Mouse (Mus musculus) neural tube, embryonic 13.5 days (tissue): Measurements from ENCODE around the gene Wdr5b. TPM values are rescaled to one million over a fixed set of nuclear protein-coding genes. Genes with fewer than 3 reads are reported as not detected.
"Not testable (repeated sequence)": the region's sequence is repeated elsewhere in the genome, so short reads cannot be mapped to it uniquely, and the experiment has no call there.

Experiments used
- ATAC-seq: fragments of 200-750 bp; cut with Nextera tagmentation; 2 replicates; pipeline ENCODE4 v1.8.0; 2017; ENCODE audit warnings: low read depth, mild to moderate bottlenecking, moderate TSS enrichment, moderate library complexity
- H3K27ac ChIP-seq: fragments of 300-500 bp; sonication (generic); replicated peaks from 2 replicates; pipeline ENCODE4 v1.5.1; 2015; ENCODE audit warnings: moderate library complexity, mild to moderate bottlenecking, inconsistent platforms
- H3K27me3 ChIP-seq: fragments of 300-500 bp; sonication (generic); 2 replicates; pipeline ENCODE4 v1.6.1; 2015; ENCODE audit warnings: mild to moderate bottlenecking, inconsistent platforms
- H3K36me3 ChIP-seq: fragments of 300-500 bp; sonication (generic); 2 replicates; pipeline ENCODE4 v1.6.1; 2015; ENCODE audit warnings: mild to moderate bottlenecking, inconsistent platforms
- H3K4me1 ChIP-seq: fragments of 300-500 bp; sonication (generic); replicated peaks from 2 replicates; pipeline ENCODE4 v1.6.1; 2015; ENCODE audit warnings: inconsistent platforms
- H3K4me2 ChIP-seq: fragments of 300-500 bp; sonication (generic); 2 replicates; pipeline ENCODE4 v1.6.1; 2015; ENCODE audit warnings: inconsistent platforms, mild to moderate bottlenecking, moderate library complexity
- H3K4me3 ChIP-seq: fragments of 300-500 bp; sonication (generic); 2 replicates; pipeline ENCODE4 v1.5.1; 2015; ENCODE audit warnings: mild to moderate bottlenecking, inconsistent platforms
- H3K9ac ChIP-seq: fragments of 300-500 bp; sonication (generic); 2 replicates; pipeline ENCODE4 v1.6.1; 2015; ENCODE audit warnings: moderate library complexity, mild to moderate bottlenecking, inconsistent platforms
- H3K9me3 ChIP-seq: fragments of 300-500 bp; sonication (generic); 2 replicates; pipeline ENCODE4 v1.6.1; 2016; ENCODE audit warnings: inconsistent platforms
- WGBS: fragments of 180-500 bp; shearing (Covaris S2); methylation state at CpG from one replicate; pipeline ENCODE4 v1.1.7; 2015; 5-methylcytosine and 5-hydroxymethylcytosine counted together
- polyA plus RNA-seq: library from polyadenylated mRNA; unstranded; fragments of >200 nt; fragmentation: Nextera tagmentation; extraction: Ambion mirVana; gene quantifications from 2 replicates; pipeline ENCODE4 v1.2.1, GENCODE M21; 2015

The Wdr5b gene
- polyA plus RNA-seq: 12.6 and 14.4 TPM in 2 replicates

DNA sequence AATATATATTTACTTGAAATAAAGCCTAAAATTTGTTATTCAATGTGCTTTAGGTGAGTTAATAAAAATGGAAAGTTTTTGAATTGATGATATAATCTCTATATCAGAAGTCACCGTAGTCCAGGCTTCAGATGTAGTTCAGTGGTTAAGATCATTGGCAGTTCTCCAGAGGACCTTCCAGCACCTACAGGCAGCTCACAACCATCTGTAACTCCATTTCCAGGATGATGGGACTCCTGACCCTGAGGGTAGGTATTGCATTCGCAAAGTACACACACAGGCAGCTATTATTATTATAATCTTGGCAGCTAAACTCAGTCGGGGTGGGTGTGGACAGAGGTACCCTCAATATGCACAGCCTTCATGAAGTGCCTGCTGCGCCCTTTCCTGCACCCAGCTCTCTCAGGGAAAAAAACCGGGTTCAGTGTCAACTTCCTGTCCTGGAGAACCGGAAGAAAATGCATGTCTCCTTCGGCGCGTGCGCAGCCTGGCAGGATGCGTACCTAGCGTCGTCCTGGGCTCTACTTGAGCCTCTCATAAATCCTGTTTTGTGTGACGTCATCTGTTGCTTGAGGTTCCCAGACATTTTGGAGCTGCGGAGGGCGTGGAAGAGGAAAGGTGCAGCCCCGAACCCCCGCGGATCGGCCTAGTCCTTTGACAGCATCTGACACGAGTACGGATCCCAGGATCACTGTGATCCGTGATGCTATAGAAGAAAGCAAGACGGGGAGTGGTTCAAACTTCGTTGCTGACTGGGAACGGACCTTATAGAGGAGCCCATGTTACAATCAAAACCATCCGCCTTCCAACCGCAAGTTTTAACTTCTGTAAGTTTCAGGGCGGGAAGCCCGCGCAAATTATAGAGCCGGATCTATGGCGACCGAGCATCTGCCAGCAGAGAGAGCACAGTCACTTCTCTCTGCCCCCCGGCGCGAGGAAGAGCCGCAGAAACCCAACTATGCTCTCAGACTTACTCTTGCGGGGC lies at the start of gene Wdr5b:
Gene Wdr5b (plus strand): TSS at position 551 of the 985 bp plus-strand sequence.
- Histone ChIP-seq H3K4me2 (peak within 1 kb of the TSS; percentile 75), H3K27ac (peak within 1 kb of the TSS; percentile 81), H3K9me3 (no peaks in the 10 kb centered on the region), H3K27me3 (no peaks in the 10 kb centered on the region), H3K9ac (peak within 1 kb of the TSS; percentile 76), H3K36me3 (peaks cover 30% of the 10 kb centered on the region), H3K4me1 (peaks cover 33% of the 10 kb centered on the region), H3K4me3 (peak within 1 kb of the TSS; percentile 62)
- ATAC-seq: peak; percentile 96
- WGBS: 3% methylated on average over 39 of the region's 39 CpGs

DNA sequence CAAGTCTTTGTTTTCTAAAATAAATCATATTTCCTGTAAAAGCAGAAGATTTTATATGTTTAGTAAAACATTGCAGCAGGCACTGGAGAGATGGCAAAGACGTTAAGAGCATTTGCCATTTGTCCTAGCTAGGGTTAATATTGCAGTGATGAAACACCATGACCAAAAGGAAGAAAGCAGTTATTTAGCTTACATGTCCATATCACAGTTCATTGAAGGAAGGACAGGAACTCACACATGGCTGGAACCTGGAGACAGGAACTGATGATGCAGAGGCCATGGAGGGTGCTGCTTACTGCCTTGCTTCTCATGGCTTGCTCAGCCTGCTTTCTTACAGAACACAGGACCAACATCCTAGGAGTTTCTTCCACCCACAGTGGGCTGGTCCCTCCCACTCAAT lies 48.6 kb upstream of the Wdr5b start:
- Histone ChIP-seq H3K9me3 (no peaks in the 10 kb centered on the region), H3K9ac (no peak overlapping the region), H3K27ac (no peak overlapping the region), H3K4me1 (0 out of 2 replicates have a peak, but pooled peaks cover 17% of the 10 kb centered on the region), H3K36me3 (no peaks in the 10 kb centered on the region), H3K27me3 (no peaks in the 10 kb centered on the region), H3K4me2 (no peak overlapping the region), H3K4me3 (no peak overlapping the region)
- no peak for ATAC-seq
- WGBS: 71% methylated on average over 1 of the region's 1 CpGs

DNA sequence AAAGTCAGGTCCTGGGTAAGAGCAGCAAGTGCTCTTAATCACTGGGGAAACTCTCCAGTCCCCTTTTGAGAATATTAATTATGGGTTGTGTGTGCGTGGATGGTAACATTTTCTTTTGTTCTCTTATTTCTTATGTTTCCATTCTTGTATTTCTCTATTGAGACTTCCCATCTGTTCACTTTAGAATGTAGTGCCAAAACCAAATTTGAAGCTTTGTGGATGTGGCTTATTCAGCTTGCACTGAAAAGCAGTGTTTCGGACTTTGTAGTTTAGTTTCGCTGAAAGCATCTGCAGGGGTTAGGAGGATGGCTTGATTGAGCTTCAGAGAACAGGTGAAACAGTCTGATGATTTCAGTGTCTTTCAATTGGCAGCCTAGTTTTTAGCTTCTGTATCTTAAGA lies 47.7 kb upstream of the Wdr5b start:
- Histone ChIP-seq H3K4me2 (no peak overlapping the region), H3K27ac (no peak overlapping the region), H3K4me3 (no peak overlapping the region), H3K9ac (no peak overlapping the region), H3K36me3 (no peaks in the 10 kb centered on the region), H3K27me3 (no peaks in the 10 kb centered on the region), H3K9me3 (no peaks in the 10 kb centered on the region), H3K4me1 (0 out of 2 replicates have a peak, but pooled peaks cover 11% of the 10 kb centered on the region)
- 87% methylated on average over 3 of the region's 3 CpGs for WGBS
- no peak for ATAC-seq

DNA sequence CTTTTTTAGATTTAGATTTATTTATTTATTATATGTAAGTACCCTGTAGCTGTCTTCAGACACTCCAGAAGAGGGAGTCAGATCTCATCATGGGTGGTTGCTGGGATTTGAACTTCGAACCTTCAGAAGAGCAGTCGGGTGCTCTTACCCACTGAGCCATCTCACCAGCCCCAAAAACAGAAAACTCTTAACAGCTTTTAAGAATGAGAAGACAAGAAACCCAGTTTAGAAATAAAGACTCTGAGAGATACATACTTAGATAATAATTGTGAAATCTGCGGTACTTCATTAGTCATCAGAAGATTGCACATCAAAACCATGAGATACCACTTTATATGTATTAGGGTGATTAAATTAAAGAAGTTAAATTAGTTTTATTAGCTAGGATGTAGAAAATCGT lies 42.1 kb upstream of the Wdr5b start:
- 93% methylated on average over 4 of the region's 4 CpGs for WGBS
- not testable (repeated sequence) for H3K4me1 ChIP-seq, H3K4me2 ChIP-seq, H3K9me3 ChIP-seq, H3K27ac ChIP-seq, H3K27me3 ChIP-seq, H3K4me3 ChIP-seq, H3K36me3 ChIP-seq, ATAC-seq, H3K9ac ChIP-seq

DNA sequence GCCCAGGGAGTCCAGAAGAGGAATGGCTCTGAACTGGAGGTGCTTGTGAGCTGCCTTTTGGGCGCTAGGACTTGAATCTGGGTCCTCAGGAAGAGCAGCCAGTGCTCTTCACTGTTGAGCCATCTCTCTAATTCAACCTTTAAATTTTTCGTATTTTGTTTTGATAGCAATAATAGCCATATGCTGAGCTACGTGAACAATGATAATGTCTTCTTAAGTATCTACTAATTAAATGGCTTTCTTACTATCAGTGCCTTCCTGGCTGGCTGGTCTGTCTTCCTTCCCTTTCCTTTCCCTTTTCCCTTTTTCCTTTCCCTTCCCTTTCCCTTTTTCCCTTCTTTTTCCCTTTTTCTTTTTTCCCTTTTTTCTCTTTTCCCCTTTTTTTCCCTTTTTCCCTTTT lies 32.6 kb upstream of the Wdr5b start:
- WGBS: 95% methylated on average over 3 of the region's 3 CpGs
- H3K27ac ChIP-seq: no peak overlapping the region
- H3K27me3 ChIP-seq: no peaks in the 10 kb centered on the region
- no peak for ATAC-seq
- no peak overlapping the region for H3K4me2 ChIP-seq
- H3K9me3 ChIP-seq: no peaks in the 10 kb centered on the region
- H3K4me3 ChIP-seq: no peak overlapping the region
- H3K36me3 ChIP-seq: peaks cover 31% of the 10 kb centered on the region
- no peak overlapping the region for H3K9ac ChIP-seq
- no peaks in the 10 kb centered on the region for H3K4me1 ChIP-seq

DNA sequence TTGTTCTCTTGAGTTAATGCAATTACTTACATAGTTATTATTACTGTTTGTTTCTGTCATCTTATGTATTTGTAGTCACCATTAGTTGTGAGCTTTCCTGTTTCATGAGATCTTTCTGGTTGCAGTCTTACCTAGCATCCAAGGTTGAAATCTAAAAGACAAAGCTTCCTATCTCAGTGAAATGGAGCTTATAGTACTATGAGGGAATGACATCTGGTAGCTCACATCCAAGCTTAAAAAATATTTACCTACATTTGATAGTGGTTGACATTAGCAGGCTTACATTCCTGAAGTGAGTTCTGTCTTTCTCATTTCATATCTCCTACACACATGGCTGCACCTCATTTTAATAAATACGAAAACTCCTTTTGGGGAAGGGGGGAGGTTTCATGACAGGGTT lies 24.7 kb upstream of the Wdr5b start:
- WGBS: 96% methylated on average over 1 of the region's 1 CpGs
- Histone ChIP-seq H3K36me3 (peaks cover 41% of the 10 kb centered on the region), H3K27me3 (no peaks in the 10 kb centered on the region)

DNA sequence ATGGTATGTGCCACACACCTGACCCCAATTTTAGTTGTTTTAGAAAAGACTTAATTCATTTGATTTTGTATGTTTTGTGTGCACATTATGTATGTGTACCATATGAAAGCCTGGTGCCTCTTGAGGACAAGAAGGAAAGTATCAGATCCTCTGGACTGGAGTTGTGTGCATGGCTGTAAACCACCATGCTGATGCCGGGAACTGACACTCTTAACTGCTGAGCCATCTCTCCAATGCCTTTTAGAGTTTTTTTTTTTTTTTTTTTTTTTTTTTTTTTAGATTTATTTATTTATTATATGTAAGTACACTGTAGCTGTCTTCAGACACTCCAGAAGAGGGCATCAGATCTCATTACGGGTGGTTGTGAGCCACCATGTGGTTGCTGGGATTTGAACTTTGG lies 12.9 kb upstream of the Wdr5b start:
- not testable (repeated sequence) for H3K27ac ChIP-seq, H3K27me3 ChIP-seq, H3K4me2 ChIP-seq, ATAC-seq, H3K4me1 ChIP-seq, H3K9me3 ChIP-seq, H3K4me3 ChIP-seq, H3K9ac ChIP-seq
- peaks cover 57% of the 10 kb centered on the region for H3K36me3 ChIP-seq
- 76% methylated on average over 2 of the region's 2 CpGs for WGBS

More for the DNA sequence above, 24.7 kb upstream of the Wdr5b start:
- no peak overlapping the region for H3K27ac ChIP-seq
- no peak overlapping the region for H3K9ac ChIP-seq
- no peaks in the 10 kb centered on the region for H3K4me1 ChIP-seq
- no peak overlapping the region for H3K4me3 ChIP-seq
- no peak overlapping the region for H3K4me2 ChIP-seq
- no peak for ATAC-seq
- H3K9me3 ChIP-seq: no peaks in the 10 kb centered on the region

DNA sequence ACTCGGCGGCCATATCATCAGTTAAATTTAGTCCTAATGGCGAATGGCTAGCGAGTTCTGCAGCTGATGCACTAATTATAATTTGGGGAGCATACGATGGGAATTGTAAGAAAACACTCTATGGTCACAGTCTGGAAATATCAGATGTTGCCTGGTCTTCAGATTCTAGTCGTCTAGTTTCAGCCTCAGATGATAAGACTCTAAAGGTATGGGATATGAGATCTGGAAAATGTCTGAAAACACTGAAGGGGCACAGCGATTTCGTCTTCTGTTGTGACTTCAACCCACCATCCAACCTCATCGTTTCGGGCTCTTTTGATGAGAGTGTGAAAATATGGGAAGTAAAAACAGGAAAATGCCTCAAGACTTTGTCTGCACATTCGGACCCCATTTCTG lies 633 bp downstream of the Wdr5b start:
- Histone ChIP-seq H3K4me3 (peak overlapping the region; percentile 62), H3K4me1 (peaks cover 33% of the 10 kb centered on the region), H3K36me3 (peaks cover 35% of the 10 kb centered on the region), H3K4me2 (peak overlapping the region; percentile 75), H3K27ac (peak overlapping the region; percentile 81), H3K27me3 (no peaks in the 10 kb centered on the region), H3K9me3 (no peaks in the 10 kb centered on the region), H3K9ac (peak overlapping the region; percentile 76)
- WGBS: 33% methylated on average over 11 of the region's 11 CpGs
- ATAC-seq: no peak

DNA sequence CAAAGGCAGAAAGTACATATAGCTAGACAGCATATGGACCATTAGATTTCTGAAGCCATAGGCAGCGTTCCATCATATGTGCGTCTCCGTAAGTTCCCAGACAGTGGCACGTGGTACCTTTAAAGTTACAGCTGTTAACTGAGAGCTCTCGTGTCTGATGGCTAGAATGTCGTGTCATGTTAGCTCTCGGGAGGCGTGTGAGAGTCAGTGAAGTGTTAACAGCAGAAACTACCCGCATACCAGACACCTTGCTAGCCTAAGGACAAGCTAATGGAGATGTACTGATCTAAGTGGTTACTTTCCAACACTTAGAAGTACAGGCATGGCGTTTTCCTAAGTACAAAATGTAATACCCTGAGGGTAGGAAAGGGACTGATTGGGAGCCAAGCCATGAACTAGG lies 2.1 kb downstream of the Wdr5b start:
- 90% methylated on average over 10 of the region's 10 CpGs for WGBS
- Histone ChIP-seq H3K36me3 (peaks cover 47% of the 10 kb centered on the region), H3K9ac (no peak overlapping the region), H3K4me2 (no peak overlapping the region), H3K9me3 (no peaks in the 10 kb centered on the region), H3K27me3 (no peaks in the 10 kb centered on the region), H3K4me1 (peaks cover 33% of the 10 kb centered on the region), H3K4me3 (no peak overlapping the region), H3K27ac (no peak overlapping the region)
- ATAC-seq: no peak

DNA sequence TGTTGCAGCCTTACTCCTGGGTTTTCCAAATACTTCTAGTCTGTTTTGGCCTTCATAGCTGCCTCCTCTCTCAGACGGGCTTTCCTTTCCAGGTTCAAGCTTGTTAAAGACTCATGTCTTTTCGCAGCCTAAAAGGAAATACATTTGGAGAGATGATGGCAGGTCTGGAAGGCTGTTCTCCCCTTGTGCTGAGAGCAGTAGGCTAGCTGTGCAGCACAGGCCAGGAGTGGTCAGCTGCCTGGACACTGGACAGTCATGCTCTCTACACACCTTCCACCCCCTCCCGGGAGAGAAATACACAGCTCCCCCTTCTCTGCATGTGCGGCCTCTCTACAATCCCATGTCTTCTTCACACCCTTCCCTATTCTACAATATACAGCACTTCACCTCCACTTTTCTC lies 3.0 kb downstream of the Wdr5b start:
- no peak for ATAC-seq
- H3K36me3 ChIP-seq: peaks cover 56% of the 10 kb centered on the region
- H3K9ac ChIP-seq: no peak overlapping the region
- H3K4me3 ChIP-seq: no peak overlapping the region
- no peaks in the 10 kb centered on the region for H3K27me3 ChIP-seq
- no peak overlapping the region for H3K4me2 ChIP-seq
- H3K9me3 ChIP-seq: no peaks in the 10 kb centered on the region
- H3K4me1 ChIP-seq: peaks cover 33% of the 10 kb centered on the region
- H3K27ac ChIP-seq: no peak overlapping the region
- 88% methylated on average over 4 of the region's 4 CpGs for WGBS

DNA sequence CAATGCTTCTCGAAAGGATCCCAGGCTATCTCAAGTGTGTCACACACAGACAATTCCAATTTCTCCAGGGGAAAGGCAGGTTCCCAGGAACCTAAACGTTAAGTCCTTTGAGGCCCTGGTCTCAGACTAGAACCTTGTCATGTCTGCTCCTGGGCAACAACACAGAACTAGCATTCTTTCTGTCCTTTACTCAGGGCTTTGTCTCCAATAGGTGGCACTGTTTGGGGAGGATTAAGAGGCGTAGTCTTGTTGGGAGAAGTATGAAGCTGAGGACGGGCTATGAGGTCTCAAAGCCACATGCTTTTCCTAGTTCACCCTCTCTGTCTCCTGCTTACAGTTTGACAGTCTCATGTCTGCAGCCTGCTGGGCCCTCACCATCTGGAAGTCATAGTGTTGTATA lies 6.5 kb downstream of the Wdr5b start:
- peaks cover 90% of the 10 kb centered on the region for H3K36me3 ChIP-seq
- H3K27ac ChIP-seq: no peak overlapping the region
- H3K4me2 ChIP-seq: no peak overlapping the region
- H3K9me3 ChIP-seq: no peaks in the 10 kb centered on the region
- no peak overlapping the region for H3K9ac ChIP-seq
- 91% methylated on average over 4 of the region's 4 CpGs for WGBS
- peaks cover 16% of the 10 kb centered on the region for H3K4me1 ChIP-seq
- H3K4me3 ChIP-seq: no peak overlapping the region
- ATAC-seq: no peak
- no peaks in the 10 kb centered on the region for H3K27me3 ChIP-seq

DNA sequence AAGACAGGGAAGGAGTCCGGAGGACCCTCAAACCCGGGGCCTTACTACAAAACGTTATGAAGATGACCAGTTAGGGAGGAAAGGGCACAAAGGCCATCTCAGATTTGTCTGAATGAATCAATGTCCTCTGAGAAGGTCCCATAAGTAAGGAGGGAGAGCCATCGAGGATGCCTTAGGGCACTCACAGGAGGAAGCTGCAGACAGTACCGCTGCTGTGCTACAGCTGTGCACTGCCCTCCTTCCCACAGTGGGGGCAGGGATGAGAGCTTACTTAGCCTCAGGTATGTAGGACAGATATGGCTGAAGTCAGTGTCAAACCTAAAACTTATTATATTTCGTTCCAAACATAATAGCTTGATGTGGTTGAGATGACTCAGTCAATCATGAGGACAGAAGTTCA lies 10.5 kb downstream of the Wdr5b start:
- ATAC-seq: no peak
- Histone ChIP-seq H3K4me3 (no peak overlapping the region), H3K27me3 (no peaks in the 10 kb centered on the region), H3K27ac (no peak overlapping the region), H3K4me2 (no peak overlapping the region), H3K4me1 (no peaks in the 10 kb centered on the region), H3K36me3 (peaks cover 61% of the 10 kb centered on the region), H3K9me3 (no peaks in the 10 kb centered on the region), H3K9ac (no peak overlapping the region)
- WGBS: 90% methylated on average over 6 of the region's 6 CpGs
